Mouse (Mus musculus): ENCODE data around the gene St14.

DNA sequence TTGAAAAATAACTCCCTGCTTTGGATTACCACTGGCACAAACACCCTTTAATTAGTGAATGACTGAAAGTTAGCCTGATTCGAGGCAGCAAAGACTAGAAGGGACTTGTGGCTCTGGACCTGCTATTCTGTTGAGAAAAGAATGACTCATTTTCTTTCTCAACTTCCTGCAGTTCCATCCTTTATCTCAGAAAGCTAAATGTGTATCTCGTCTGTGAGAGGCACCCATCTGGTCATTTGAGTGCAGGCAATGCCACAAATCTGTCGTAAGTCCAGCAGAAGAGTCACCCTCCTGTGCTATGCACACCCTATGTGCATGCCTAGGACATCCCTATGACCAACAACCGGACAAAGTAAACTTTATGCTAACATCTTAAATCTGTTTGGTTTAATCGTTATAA is 1.5 kb upstream of the St14 start:
- TF ChIP-seq POLR2A (IDR thresholded peaks at IDR 0.05; ENCODE audit: insufficient read length, low read depth) (no peak), MYOG (IDR thresholded peaks at IDR 0.05; ENCODE audit: control insufficient read depth in 1 of 3, insufficient read depth in 1 of 3, insufficient read length in 2 of 3, low read depth in 2 of 3) (no peak), MYOD1 (IDR thresholded peaks at IDR 0.05; ENCODE audit: control insufficient read depth in 1 of 3, insufficient read length in 2 of 3, low read depth in 2 of 3) (no peak), SRF (IDR thresholded peaks at IDR 0.05; ENCODE audit: control insufficient read depth, insufficient read length, low read depth) (no peak)
